Mouse (Mus musculus) heart, embryonic 13.5 days (tissue): ENCODE data around the gene Il1r2. TPM values are rescaled to one million over a fixed set of nuclear protein-coding genes. Genes with fewer than 3 reads are reported as not detected.

Source experiments
- ATAC-seq: fragments of 200-750 bp; cut with Nextera tagmentation; 2 replicates; pipeline ENCODE4 v1.8.0; 2017; ENCODE audit warnings: moderate TSS enrichment; ENCODE audit not compliant: insufficient number of reproducible peaks, low FRiP score, low TSS enrichment; ENCODE audit errors: extremely low read depth
- H3K27ac ChIP-seq: fragments of 300-500 bp; sonication (generic); replicated peaks from 2 replicates; pipeline ENCODE4 v1.5.1; 2015; ENCODE audit warnings: moderate library complexity, mild to moderate bottlenecking, inconsistent platforms
- H3K27me3 ChIP-seq: fragments of 300-500 bp; sonication (generic); replicated peaks from 2 replicates; pipeline ENCODE4 v1.6.1; 2015; ENCODE audit warnings: mild to moderate bottlenecking, inconsistent platforms
- H3K36me3 ChIP-seq: fragments of 300-500 bp; sonication (generic); 2 replicates; pipeline ENCODE4 v1.6.1; 2015; ENCODE audit warnings: mild to moderate bottlenecking, inconsistent platforms
- H3K4me1 ChIP-seq: fragments of 300-500 bp; sonication (generic); 2 replicates; pipeline ENCODE4 v1.6.1; 2015; ENCODE audit warnings: inconsistent platforms
- H3K4me2 ChIP-seq: fragments of 300-500 bp; sonication (generic); 2 replicates; pipeline ENCODE4 v1.6.1; 2015; ENCODE audit warnings: inconsistent platforms, mild to moderate bottlenecking, moderate library complexity
- H3K4me3 ChIP-seq: fragments of 300-500 bp; sonication (generic); 2 replicates; pipeline ENCODE4 v1.5.1; 2015; ENCODE audit warnings: moderate library complexity, mild to moderate bottlenecking, inconsistent platforms
- H3K9ac ChIP-seq: fragments of 300-500 bp; sonication (generic); 2 replicates; pipeline ENCODE4 v1.6.1; 2015; ENCODE audit warnings: inconsistent platforms, mild to moderate bottlenecking, moderate library complexity
- H3K9me3 ChIP-seq: fragments of 300-500 bp; sonication (generic); 2 replicates; pipeline ENCODE4 v1.6.1; 2016; ENCODE audit warnings: inconsistent platforms
- WGBS: fragments of 180-500 bp; shearing (Covaris S2); methylation state at CpG from one replicate; pipeline ENCODE4 v1.1.7; 2015; ENCODE audit warnings: mixed read lengths; 5-methylcytosine and 5-hydroxymethylcytosine counted together
- polyA plus RNA-seq: library from polyadenylated mRNA; unstranded; fragments of >200 nt; fragmentation: Nextera tagmentation; extraction: Ambion mirVana; gene quantifications from 2 replicates; pipeline ENCODE4 v1.2.1, GENCODE M21; 2015

The Il1r2 gene
- polyA plus RNA-seq, 1 experiment from 2014 or later: 0.15 TPM

DNA sequence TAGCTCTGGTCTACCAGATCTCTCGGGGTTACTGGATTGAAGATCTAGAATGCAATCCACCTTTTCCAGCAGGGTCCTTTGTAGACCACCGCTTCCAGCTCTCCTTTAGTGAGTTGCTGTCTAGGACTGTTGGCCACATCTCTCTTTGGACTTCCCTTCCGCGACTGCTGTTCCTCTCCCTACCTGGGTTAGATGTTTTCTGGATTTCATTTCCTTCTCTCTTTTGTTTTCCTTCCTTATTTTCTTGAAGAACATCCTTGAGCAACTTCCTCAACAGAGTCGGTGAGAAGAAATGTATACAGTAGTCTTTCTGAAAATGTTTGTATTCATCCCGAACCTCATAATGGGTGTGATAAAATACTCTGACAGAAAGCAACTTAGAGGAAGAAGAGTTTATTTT lies 36.0 kb upstream of the Il1r2 start:
- ATAC-seq: no peak
- Histone ChIP-seq H3K4me1 (peaks cover 11% of the 10 kb centered on the region), H3K36me3 (no peaks in the 10 kb centered on the region), H3K27me3 (no peaks in the 10 kb centered on the region), H3K4me3 (no peak overlapping the region), H3K9me3 (no peaks in the 10 kb centered on the region), H3K9ac (no peak overlapping the region), H3K4me2 (no peak overlapping the region), H3K27ac (no peak overlapping the region)
- WGBS: 82% methylated on average over 6 of the region's 6 CpGs

DNA sequence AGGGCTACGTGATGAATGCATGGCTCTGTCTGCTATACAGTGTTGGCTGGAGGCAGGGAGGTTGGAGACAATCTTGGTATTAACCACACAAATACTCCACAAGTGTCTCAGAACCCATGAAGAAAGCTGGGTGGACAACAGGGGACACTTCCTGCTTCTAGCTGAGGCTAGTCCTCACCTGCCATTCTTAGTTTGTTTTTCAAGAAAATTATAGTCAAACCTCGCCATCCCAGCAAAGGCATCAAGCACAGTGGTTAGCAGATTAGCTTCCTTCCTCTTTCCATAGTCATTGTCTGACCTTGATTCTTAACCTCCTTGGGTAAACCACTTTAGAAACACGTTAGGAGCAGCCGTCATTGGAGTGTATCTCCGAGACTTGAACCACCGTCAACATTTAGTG lies 28.2 kb upstream of the Il1r2 start:
- ATAC-seq: no peak
- Histone ChIP-seq H3K27me3 (no peaks in the 10 kb centered on the region), H3K9ac (no peak overlapping the region), H3K4me1 (no peaks in the 10 kb centered on the region), H3K36me3 (no peaks in the 10 kb centered on the region), H3K4me3 (no peak overlapping the region), H3K9me3 (no peaks in the 10 kb centered on the region), H3K4me2 (no peak overlapping the region), H3K27ac (no peak overlapping the region)
- WGBS: 65% methylated on average over 6 of the region's 6 CpGs

- no peaks in the 10 kb centered on the region for H3K36me3 ChIP-seq
- H3K27ac ChIP-seq: no peak overlapping the region
- H3K9ac ChIP-seq: no peak overlapping the region
- H3K9me3 ChIP-seq: no peaks in the 10 kb centered on the region
- 74% methylated on average over 5 of the region's 5 CpGs for WGBS
- no peak overlapping the region for H3K4me2 ChIP-seq
- H3K27me3 ChIP-seq: no peaks in the 10 kb centered on the region
- no peak overlapping the region for H3K4me3 ChIP-seq
- H3K4me1 ChIP-seq: no peaks in the 10 kb centered on the region
- ATAC-seq: no peak
Observed at GRCm38 (mm10) chr1:40046600-40046999, 27.3 kb upstream of the Il1r2 start.

- no peaks in the 10 kb centered on the region for H3K9me3 ChIP-seq
- no peak overlapping the region for H3K4me2 ChIP-seq
- H3K9ac ChIP-seq: no peak overlapping the region
- WGBS: 84% methylated on average over 6 of the region's 6 CpGs
- H3K4me1 ChIP-seq: no peaks in the 10 kb centered on the region
- no peaks in the 10 kb centered on the region for H3K36me3 ChIP-seq
- no peak overlapping the region for H3K4me3 ChIP-seq
- no peak for ATAC-seq
- no peak overlapping the region for H3K27ac ChIP-seq
- H3K27me3 ChIP-seq: no peaks in the 10 kb centered on the region
Observed at GRCm38 (mm10) chr1:40051157-40051556, 22.7 kb upstream of the Il1r2 start.

- no peak overlapping the region for H3K27ac ChIP-seq
- no peak overlapping the region for H3K9ac ChIP-seq
- no peaks in the 10 kb centered on the region for H3K9me3 ChIP-seq
- H3K27me3 ChIP-seq: no peaks in the 10 kb centered on the region
- H3K4me3 ChIP-seq: no peak overlapping the region
- ATAC-seq: no peak
- no peaks in the 10 kb centered on the region for H3K36me3 ChIP-seq
- WGBS: 52% methylated on average over 8 of the region's 8 CpGs
- H3K4me1 ChIP-seq: peaks cover 2% of the 10 kb centered on the region
- H3K4me2 ChIP-seq: no peak overlapping the region
Observed at GRCm38 (mm10) chr1:40052156-40052555, 21.7 kb upstream of the Il1r2 start.

DNA sequence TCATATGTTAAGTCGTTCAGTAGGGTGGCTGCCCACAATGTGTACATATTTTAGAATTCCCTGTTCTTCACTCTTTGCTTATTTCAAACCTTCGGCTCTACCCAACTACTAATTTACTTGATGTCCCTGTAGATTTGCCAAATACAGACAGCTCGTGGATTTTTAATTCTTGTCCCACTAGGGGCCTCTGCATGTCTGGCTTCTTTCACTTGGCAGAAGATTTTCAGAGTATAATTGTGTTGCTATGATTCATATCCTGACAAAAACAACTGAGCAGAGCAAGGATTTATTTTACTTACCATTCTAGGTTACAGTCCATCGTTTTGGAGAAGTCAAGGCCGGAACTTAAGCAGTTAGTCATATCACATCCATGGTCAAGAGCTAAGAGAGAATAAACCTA lies 20.8 kb upstream of the Il1r2 start:
- H3K4me2 ChIP-seq: no peak overlapping the region
- no peak overlapping the region for H3K27ac ChIP-seq
- H3K27me3 ChIP-seq: no peaks in the 10 kb centered on the region
- 72% methylated on average over 5 of the region's 5 CpGs for WGBS
- H3K4me1 ChIP-seq: peaks cover 9% of the 10 kb centered on the region
- no peak for ATAC-seq
- H3K9ac ChIP-seq: no peak overlapping the region
- no peaks in the 10 kb centered on the region for H3K36me3 ChIP-seq
- no peaks in the 10 kb centered on the region for H3K9me3 ChIP-seq
- H3K4me3 ChIP-seq: no peak overlapping the region

- Histone ChIP-seq H3K4me2 (no peak overlapping the region), H3K27me3 (no peaks in the 10 kb centered on the region), H3K4me3 (no peak overlapping the region), H3K27ac (no peak overlapping the region), H3K36me3 (no peaks in the 10 kb centered on the region), H3K9ac (no peak overlapping the region), H3K9me3 (no peaks in the 10 kb centered on the region), H3K4me1 (peaks cover 16% of the 10 kb centered on the region)
- WGBS: 73% methylated on average over 7 of the region's 7 CpGs
- no peak for ATAC-seq
Observed at GRCm38 (mm10) chr1:40055051-40055450, 18.8 kb upstream of the Il1r2 start.

DNA sequence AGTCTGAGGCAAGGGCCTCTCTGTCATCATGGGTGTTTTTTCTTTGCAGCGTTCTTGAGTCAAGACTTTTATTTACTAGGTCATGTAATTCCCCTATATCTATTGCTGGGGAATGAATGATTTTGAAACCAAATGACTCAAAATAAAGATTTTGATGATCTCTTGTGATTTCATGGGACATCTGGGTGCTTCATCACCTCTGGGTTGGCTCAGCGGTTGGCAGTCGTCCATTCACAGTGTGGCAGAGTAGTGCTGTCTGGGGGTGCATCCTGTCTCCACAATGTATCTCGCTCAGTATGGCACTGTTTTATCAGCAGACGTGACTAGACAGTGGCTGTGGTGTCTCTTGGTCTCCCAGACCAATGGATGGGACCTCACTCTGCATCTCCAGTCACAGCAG lies 17.9 kb upstream of the Il1r2 start:
- Histone ChIP-seq H3K9ac (no peak overlapping the region), H3K27ac (no peak overlapping the region), H3K9me3 (no peaks in the 10 kb centered on the region), H3K27me3 (no peaks in the 10 kb centered on the region), H3K4me2 (no peak overlapping the region), H3K4me3 (no peak overlapping the region), H3K36me3 (no peaks in the 10 kb centered on the region), H3K4me1 (peaks cover 16% of the 10 kb centered on the region)
- WGBS: 75% methylated on average over 5 of the region's 5 CpGs
- no peak for ATAC-seq

GRCm38 (mm10) chr1:40057351-40057750 lies 16.5 kb upstream of the Il1r2 start:
- H3K4me1 ChIP-seq: peaks cover 16% of the 10 kb centered on the region
- H3K4me2 ChIP-seq: no peak overlapping the region
- no peak for ATAC-seq
- no peak overlapping the region for H3K4me3 ChIP-seq
- H3K27ac ChIP-seq: no peak overlapping the region
- H3K27me3 ChIP-seq: no peaks in the 10 kb centered on the region
- H3K9me3 ChIP-seq: no peaks in the 10 kb centered on the region
- no peak overlapping the region for H3K9ac ChIP-seq
- 67% methylated on average over 5 of the region's 5 CpGs for WGBS
- no peaks in the 10 kb centered on the region for H3K36me3 ChIP-seq

DNA sequence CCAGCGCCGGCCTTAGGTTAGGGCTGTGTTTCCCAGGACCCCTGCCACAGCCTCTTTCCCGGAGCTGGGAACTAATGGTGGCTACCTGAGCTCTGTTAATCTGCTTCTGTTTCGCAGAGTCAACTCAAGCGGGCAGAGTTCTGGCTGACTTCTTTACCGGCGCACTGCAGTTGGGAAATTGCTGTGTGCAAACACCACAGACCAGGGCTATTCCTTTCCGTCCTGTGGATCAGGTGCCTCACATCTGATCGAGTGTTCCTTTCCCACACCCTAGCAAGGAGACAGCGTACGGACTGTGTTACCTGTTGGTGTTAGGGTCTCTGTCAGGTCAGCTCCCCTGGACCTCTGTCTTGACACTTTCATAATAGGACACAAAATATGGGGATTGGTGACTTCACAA lies 15.9 kb upstream of the Il1r2 start:
- Histone ChIP-seq H3K4me2 (no peak overlapping the region), H3K27ac (no peak overlapping the region), H3K4me1 (peaks cover 16% of the 10 kb centered on the region), H3K27me3 (no peaks in the 10 kb centered on the region), H3K9me3 (no peaks in the 10 kb centered on the region), H3K4me3 (no peak overlapping the region), H3K9ac (no peak overlapping the region), H3K36me3 (no peaks in the 10 kb centered on the region)
- no peak for ATAC-seq
- 61% methylated on average over 11 of the region's 11 CpGs for WGBS

DNA sequence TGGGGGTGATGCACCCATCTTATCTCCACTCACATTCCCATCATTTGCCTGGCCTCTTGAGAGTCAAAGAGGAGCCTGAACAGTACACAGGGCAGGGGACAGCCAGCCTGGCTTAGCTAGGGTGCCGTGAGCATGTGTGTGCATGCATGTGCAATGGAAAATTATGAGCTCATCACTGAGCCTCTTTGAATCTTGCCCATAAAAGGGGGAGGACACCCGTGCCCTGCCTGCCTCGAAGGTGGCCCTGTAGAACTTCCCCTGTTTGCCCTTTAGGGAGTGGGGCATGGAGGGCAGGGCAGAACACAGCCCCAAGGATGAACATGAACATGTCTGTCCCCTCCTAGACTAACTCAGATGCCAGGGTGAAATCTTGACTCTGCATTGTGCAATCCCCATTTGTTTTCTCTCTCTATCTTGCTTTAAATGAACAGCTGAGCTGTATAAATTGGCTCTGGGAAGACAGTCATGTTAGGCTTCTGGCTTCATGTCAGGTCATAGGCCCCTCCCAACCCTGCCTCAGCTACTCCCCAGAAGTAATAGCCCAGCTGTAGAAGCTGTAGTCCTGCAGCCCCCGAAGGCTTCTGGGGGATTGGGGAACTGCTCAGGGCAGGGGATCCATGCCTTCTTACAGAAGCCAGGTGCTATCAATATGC lies 14.6 kb upstream of the Il1r2 start:
- H3K4me1 ChIP-seq: peaks cover 16% of the 10 kb centered on the region
- no peak overlapping the region for H3K4me2 ChIP-seq
- H3K27me3 ChIP-seq: no peaks in the 10 kb centered on the region
- no peak overlapping the region for H3K27ac ChIP-seq
- H3K9ac ChIP-seq: no peak overlapping the region
- H3K36me3 ChIP-seq: no peaks in the 10 kb centered on the region
- no peak for ATAC-seq
- H3K9me3 ChIP-seq: no peaks in the 10 kb centered on the region
- H3K4me3 ChIP-seq: no peak overlapping the region
- 59% methylated on average over 4 of the region's 4 CpGs for WGBS

GRCm38 (mm10) chr1:40061359-40061758 lies 12.5 kb upstream of the Il1r2 start:
- no peak overlapping the region for H3K27ac ChIP-seq
- H3K4me2 ChIP-seq: no peak overlapping the region
- ATAC-seq: no peak
- H3K27me3 ChIP-seq: no peaks in the 10 kb centered on the region
- H3K4me3 ChIP-seq: no peak overlapping the region
- WGBS: 81% methylated on average over 9 of the region's 9 CpGs
- peaks cover 16% of the 10 kb centered on the region for H3K4me1 ChIP-seq
- H3K9ac ChIP-seq: no peak overlapping the region
- no peaks in the 10 kb centered on the region for H3K9me3 ChIP-seq
- H3K36me3 ChIP-seq: no peaks in the 10 kb centered on the region
